Mouse (Mus musculus) kidney, embryonic 14.5 days (tissue): Measurements from ENCODE around the gene Olfr434. TPM values are rescaled to one million over a fixed set of nuclear protein-coding genes. Genes with fewer than 3 reads are reported as not detected.
"Not testable (repeated sequence)": the region's sequence is repeated elsewhere in the genome, so short reads cannot be mapped to it uniquely, and the experiment has no call there.

Experiments used
- ATAC-seq: fragments of 200-750 bp; cut with Nextera tagmentation; 2 replicates; pipeline ENCODE4 v1.8.0; 2017; ENCODE audit warnings: moderate number of reproducible peaks, mild to moderate bottlenecking, moderate TSS enrichment, moderate library complexity; ENCODE audit not compliant: low FRiP score, low TSS enrichment
- H3K27ac ChIP-seq: fragments of 300-500 bp; sonication (generic); 2 replicates; pipeline ENCODE4 v1.5.1; 2014; ENCODE audit warnings: low read depth, mild to moderate bottlenecking, low read length, moderate library complexity, mixed read lengths
- H3K27me3 ChIP-seq: fragments of 300-500 bp; sonication (generic); 2 replicates; pipeline ENCODE4 v1.6.1; 2014; ENCODE audit warnings: mild to moderate bottlenecking, low read length; ENCODE audit not compliant: control insufficient read depth, insufficient read depth
- H3K36me3 ChIP-seq: fragments of 300-500 bp; sonication (generic); 2 replicates; pipeline ENCODE4 v1.6.1; 2014; ENCODE audit warnings: low read length, mixed read lengths; ENCODE audit not compliant: control insufficient read depth, insufficient read depth
- H3K4me1 ChIP-seq: fragments of 300-500 bp; sonication (generic); 2 replicates; pipeline ENCODE4 v1.6.1; 2014; ENCODE audit warnings: low read length, mixed read lengths; ENCODE audit not compliant: control insufficient read depth, insufficient read depth
- H3K4me2 ChIP-seq: fragments of 300-500 bp; sonication (generic); replicated peaks from 2 replicates; pipeline ENCODE4 v1.6.1; 2014; ENCODE audit warnings: low read depth, mild to moderate bottlenecking, low read length
- H3K4me3 ChIP-seq: fragments of 300-500 bp; sonication (generic); 2 replicates; pipeline ENCODE4 v1.5.1; 2014; ENCODE audit warnings: mild to moderate bottlenecking, low read length
- H3K9ac ChIP-seq: fragments of 300-500 bp; sonication (generic); 2 replicates; pipeline ENCODE4 v1.6.1; 2014; ENCODE audit warnings: low read depth, mild to moderate bottlenecking, low read length, moderate library complexity
- H3K9me3 ChIP-seq: fragments of 300-500 bp; sonication (generic); 2 replicates; pipeline ENCODE4 v1.6.1; 2016; ENCODE audit warnings: low read length; ENCODE audit not compliant: control insufficient read depth
- WGBS: fragments of 180-500 bp; shearing (Covaris S2); extraction: QIAGEN DNeasy Blood & Tissue Kit; methylation state at CpG from one replicate; pipeline ENCODE4 v1.1.7; 2014; 5-methylcytosine and 5-hydroxymethylcytosine counted together
- polyA plus RNA-seq: library from polyadenylated mRNA; unstranded; fragments of >200 nt; fragmentation: Nextera tagmentation; extraction: Ambion mirVana; gene quantifications from 2 replicates; pipeline ENCODE4 v1.2.1, GENCODE M21; 2014

Olfr434 gene
- polyA plus RNA-seq, 1 experiment from 2014 or later, result not detected

DNA sequence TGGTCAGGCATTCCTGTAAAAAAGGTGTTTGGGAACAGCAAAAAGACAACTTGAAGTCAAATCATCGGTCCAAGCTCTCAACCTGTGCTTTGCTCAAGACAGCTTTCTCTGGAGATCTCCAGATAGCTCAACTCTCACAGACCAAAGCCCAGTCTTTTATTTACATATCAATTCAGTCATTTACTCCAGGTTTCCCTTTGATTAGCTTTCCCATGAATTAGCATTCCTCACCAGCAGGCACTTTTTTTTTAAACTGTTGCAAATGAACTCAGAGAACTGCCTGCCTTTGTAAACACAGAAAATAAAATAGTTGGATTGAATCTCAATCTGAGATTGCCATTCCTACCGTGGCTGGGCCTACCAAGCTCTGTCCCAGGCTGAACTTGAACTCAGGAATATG, 7.5 kb upstream of the Olfr434 start:
- Histone ChIP-seq H3K36me3 (no peaks in the 10 kb centered on the region), H3K9ac (no peak overlapping the region), H3K4me2 (no peak overlapping the region), H3K4me1 (no peaks in the 10 kb centered on the region), H3K4me3 (no peak overlapping the region), H3K27ac (no peak overlapping the region), H3K9me3 (no peaks in the 10 kb centered on the region), H3K27me3 (no peaks in the 10 kb centered on the region)
- 32% methylated on average over 2 of the region's 2 CpGs for WGBS
- ATAC-seq, result no peak

DNA sequence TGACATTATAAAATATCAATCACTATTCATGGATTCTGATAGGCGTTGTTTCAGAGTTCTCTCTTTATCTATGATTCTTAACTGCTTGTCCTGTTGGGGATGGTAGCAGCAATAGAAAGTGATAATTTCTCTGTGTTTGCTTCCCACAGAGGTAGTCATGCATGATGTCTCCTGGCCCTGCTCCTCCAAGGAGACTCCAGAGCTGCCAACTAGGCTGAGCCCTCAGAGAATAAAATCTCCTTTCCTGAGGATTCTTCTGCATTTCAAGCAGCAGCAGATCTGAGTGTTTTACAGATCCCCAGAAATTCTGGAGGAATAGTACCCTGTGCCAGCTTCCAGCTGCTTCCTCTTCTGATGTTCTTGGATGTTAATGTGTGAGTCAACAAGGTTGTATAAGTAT, 18.4 kb downstream of the Olfr434 start, which contains the start of gene Olfr47:
TSS of gene Olfr47 (plus strand) at position 275 of the 400 bp plus-strand sequence.
- WGBS, result 95% methylated on average over 1 of the region's 1 CpGs
- not testable (repeated sequence) for H3K27ac ChIP-seq, H3K36me3 ChIP-seq, H3K4me1 ChIP-seq, H3K4me3 ChIP-seq, ATAC-seq, H3K4me2 ChIP-seq, H3K9ac ChIP-seq, H3K9me3 ChIP-seq, H3K27me3 ChIP-seq

DNA sequence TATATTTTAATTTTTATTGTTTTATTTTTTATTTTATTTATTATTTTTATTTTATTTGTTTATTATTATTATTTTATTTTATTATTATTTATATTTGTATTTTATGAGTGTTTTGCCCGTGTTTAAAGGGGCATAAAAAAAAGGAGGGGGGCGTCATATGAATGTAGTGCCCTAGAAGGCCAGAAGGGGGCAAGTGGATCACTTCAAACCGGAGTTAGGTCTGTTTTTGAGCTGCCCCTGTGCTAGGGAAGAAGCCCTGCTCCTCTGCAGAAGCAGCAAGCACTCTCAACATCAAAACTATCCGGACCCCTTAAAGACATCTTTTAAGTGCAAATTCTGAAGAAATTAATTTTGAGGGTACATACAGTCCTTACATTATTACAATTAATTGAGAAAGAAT, 29.2 kb downstream of the Olfr434 start:
- H3K9ac ChIP-seq, result no peak overlapping the region
- no peaks in the 10 kb centered on the region for H3K9me3 ChIP-seq
- no peaks in the 10 kb centered on the region for H3K36me3 ChIP-seq
- 19% methylated on average over 4 of the region's 4 CpGs for WGBS
- H3K4me1 ChIP-seq, result no peaks in the 10 kb centered on the region
- H3K27me3 ChIP-seq, result no peaks in the 10 kb centered on the region
- H3K4me3 ChIP-seq, result no peak overlapping the region
- no peak for ATAC-seq
- no peak overlapping the region for H3K4me2 ChIP-seq
- no peak overlapping the region for H3K27ac ChIP-seq

DNA sequence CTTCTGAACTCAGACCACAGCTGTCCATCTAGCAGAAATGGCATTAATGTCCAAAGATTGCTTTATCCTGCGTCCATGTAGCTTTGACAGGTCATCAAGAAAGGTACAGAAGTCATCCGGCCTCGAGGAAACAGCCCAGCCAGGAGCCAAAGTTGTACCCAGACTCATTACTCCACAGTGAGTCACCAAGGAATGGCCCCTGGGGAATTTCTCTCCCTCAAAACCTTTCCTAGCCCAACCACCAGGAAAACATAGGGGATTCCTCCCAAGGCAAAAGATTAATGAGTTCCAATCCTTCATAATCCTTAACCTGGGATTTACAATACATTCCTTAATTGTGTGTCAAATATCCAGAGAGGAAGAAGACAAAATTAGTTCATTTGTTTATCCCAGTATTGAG, 34.6 kb downstream of the Olfr434 start:
- no peak overlapping the region for H3K27ac ChIP-seq
- no peak for ATAC-seq
- no peaks in the 10 kb centered on the region for H3K27me3 ChIP-seq
- WGBS, result 62% methylated on average over 3 of the region's 3 CpGs
- H3K9me3 ChIP-seq, result no peaks in the 10 kb centered on the region
- no peak overlapping the region for H3K4me2 ChIP-seq
- H3K4me3 ChIP-seq, result no peak overlapping the region
- H3K4me1 ChIP-seq, result no peaks in the 10 kb centered on the region
- H3K9ac ChIP-seq, result no peak overlapping the region
- no peaks in the 10 kb centered on the region for H3K36me3 ChIP-seq

DNA sequence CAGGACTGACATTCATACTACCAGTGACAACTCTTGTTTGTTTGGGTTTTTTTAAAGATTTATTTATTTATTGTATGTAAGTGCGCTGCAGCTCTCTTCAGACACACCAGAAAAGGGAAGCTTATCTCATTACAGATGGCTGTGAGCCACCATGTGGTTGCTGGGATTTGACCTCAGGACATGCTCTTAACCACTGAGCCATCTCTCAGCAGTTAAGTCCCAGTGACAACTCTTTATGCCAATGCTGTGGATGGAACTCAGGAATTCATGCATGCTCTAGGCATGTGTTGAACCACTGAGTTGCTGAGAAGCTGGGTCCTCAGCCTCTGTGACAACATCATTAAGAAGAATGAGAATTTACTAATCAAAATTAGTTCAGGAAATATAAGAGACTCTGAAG, 40.2 kb downstream of the Olfr434 start:
- no peak overlapping the region for H3K4me2 ChIP-seq
- H3K36me3 ChIP-seq, result no peaks in the 10 kb centered on the region
- H3K9me3 ChIP-seq, result no peaks in the 10 kb centered on the region
- H3K4me3 ChIP-seq, result no peak overlapping the region
- WGBS, result 87% methylated on average over 1 of the region's 1 CpGs
- no peaks in the 10 kb centered on the region for H3K4me1 ChIP-seq
- H3K9ac ChIP-seq, result no peak overlapping the region
- no peak overlapping the region for H3K27ac ChIP-seq
- no peak for ATAC-seq
- H3K27me3 ChIP-seq, result no peaks in the 10 kb centered on the region

DNA sequence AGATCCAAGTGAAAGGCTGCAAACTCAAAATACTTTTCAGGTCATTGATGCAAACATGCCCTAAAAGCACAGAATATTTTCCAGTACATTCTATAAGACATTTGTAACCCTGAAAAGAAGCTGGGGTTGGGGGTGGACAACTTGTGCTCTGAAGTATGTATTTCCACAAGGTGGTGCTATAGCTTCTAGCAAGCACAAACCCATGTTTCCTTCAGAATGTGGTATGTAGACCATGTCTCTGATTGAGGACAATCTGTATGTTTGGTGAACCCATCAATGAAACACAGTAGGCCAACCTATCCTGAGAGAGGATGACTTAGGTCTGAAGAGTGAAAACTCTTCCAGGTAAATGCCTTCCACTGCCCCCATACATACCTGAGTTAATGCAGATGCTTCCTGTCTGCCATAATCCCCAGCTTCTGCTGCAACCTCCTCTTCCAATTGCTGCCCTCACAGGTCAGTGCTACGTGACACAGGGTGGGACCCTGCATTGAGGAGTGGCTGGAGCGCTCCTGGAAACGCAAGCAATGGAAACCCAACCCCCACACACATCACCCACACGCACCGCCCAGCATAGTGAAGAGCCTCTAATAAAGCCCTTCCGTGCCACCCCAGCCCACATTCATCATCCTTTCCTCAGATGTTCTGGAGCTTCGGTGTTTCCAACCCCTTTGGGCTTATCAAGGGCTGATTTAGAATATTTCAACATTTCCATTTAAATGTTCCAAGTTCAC, 41.5 kb downstream of the Olfr434 start:
- H3K9me3 ChIP-seq, result no peaks in the 10 kb centered on the region
- WGBS, result 60% methylated on average over 7 of the region's 7 CpGs
- H3K27me3 ChIP-seq, result no peaks in the 10 kb centered on the region
- H3K27ac ChIP-seq, result no peak overlapping the region
- peak; percentile 78 for ATAC-seq
- H3K4me3 ChIP-seq, result no peak overlapping the region
- H3K36me3 ChIP-seq, result no peaks in the 10 kb centered on the region
- H3K9ac ChIP-seq, result no peak overlapping the region
- H3K4me1 ChIP-seq, result no peaks in the 10 kb centered on the region
- no peak overlapping the region for H3K4me2 ChIP-seq

DNA sequence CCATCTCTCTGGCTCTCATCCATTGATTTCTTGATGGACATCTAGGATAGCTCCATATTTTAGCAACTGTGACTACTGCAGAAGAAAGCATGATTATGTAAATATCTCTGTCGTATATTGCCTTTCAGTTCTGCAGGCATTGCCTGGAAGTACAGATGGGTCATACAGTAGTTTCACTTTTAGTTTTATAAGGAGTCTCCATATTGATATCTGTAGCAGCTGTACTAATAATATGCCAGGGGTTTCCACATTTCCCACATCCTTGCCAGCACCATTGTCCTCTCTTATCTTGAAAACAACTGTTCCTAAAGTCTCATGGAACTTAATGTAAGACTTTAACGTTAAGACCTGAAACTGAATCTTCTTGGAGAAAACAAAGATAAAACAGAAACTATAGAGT, 47.9 kb downstream of the Olfr434 start:
- 67% methylated on average over 2 of the region's 2 CpGs for WGBS

DNA sequence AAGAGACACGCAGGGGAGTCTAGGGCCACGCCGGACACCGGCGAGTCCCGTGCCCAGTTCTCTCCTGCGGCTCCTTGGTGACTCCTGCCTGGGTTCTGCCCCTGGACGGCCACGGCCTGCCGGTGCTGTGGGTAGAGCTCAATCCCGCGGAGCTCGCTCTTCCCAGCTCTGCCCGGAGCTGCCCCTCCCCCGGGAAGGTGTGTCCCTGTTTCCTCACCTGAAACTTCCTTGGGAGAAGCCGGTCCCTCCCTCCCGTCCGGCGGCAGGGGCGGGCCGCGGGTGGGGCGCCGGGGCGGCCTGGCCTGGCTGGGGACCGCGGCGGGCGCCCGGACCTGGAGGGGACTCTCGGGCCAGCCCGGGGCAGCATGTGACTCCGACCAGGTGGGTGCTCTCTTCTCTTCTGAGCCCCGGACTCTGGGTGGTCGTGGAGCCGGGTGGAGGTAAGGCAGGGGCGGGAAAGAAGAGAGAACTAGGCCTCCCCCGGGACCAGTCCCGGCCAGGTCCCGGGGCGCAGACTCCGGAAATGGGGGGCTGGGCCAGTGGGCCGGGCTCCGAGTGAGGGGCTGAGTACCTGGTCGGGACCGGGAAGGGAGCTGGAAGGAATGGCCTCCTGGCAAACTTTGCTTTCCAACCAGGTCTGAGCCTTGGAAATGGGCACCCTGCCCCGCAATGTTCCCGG, 52.7 kb downstream of the Olfr434 start, which contains the start of gene Arhgef5:
TSS of gene Arhgef5 (plus strand) at position 220 of the 679 bp plus-strand sequence.
- no peaks in the 10 kb centered on the region; the same call in 1 of the 2 replicates for H3K4me1 ChIP-seq
- H3K4me3 ChIP-seq, result peak within 1 kb of the TSS; percentile 72
- no peaks in the 10 kb centered on the region for H3K27me3 ChIP-seq
- peak; percentile 86 for ATAC-seq
- H3K4me2 ChIP-seq, result peak within 1 kb of the TSS; percentile 76
- H3K36me3 ChIP-seq, result no peaks in the 10 kb centered on the region
- WGBS, result under 1% methylated on average over 33 of the region's 48 CpGs
- H3K9ac ChIP-seq, result peak within 1 kb of the TSS; percentile 81
- peak within 1 kb of the TSS; percentile 74 for H3K27ac ChIP-seq
- no peaks in the 10 kb centered on the region for H3K9me3 ChIP-seq

More for the DNA sequence above, 47.9 kb downstream of the Olfr434 start:
- Histone ChIP-seq H3K4me1 (no peaks in the 10 kb centered on the region), H3K4me3 (no peak overlapping the region), H3K36me3 (no peaks in the 10 kb centered on the region), H3K9me3 (no peaks in the 10 kb centered on the region), H3K4me2 (no peak overlapping the region), H3K27me3 (no peaks in the 10 kb centered on the region), H3K27ac (no peak overlapping the region), H3K9ac (no peak overlapping the region)
- ATAC-seq, result no peak

DNA sequence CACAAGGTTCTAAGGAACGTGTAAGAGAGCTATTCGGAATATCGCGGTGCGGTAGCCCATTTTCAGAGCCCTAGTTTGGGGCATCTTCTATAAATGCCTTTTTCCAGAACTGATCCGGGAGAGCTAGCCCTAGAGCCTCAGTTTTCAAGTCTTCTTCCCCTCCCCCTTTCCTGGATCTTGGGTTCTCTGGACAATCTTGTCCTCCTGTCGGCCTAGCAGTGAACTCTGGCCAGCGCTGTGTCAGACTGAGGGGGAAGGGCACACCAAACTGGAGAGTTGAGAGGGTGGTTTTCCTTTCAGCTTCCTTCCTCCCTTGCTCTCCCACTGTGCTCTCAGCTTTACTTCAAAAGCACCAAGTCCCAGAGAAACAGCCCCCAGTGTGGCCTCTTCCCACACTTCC, 53.5 kb downstream of the Olfr434 start:
- H3K4me3 ChIP-seq, result peak overlapping the region; percentile 72
- 4% methylated on average over 8 of the region's 8 CpGs for WGBS
- H3K27me3 ChIP-seq, result no peaks in the 10 kb centered on the region
- peak overlapping the region; percentile 74 for H3K27ac ChIP-seq
- H3K4me2 ChIP-seq, result peak overlapping the region; percentile 76
- peak; percentile 71; the same call in 1 of the 2 replicates for ATAC-seq
- no peaks in the 10 kb centered on the region for H3K36me3 ChIP-seq
- H3K9me3 ChIP-seq, result no peaks in the 10 kb centered on the region
- H3K9ac ChIP-seq, result peak overlapping the region; percentile 81
- no peaks in the 10 kb centered on the region; the same call in 1 of the 2 replicates for H3K4me1 ChIP-seq
